Mouse (Mus musculus) ES-E14 (cell line): ENCODE results near the gene E130114P18Rik. TPM values are rescaled to one million over a fixed set of nuclear protein-coding genes. Genes with fewer than 3 reads are reported as not detected.

Source experiments
- DNase-seq: peaks from one replicate; pipeline ENCODE4 v3.0.0-alpha.2; 2013; ENCODE audit warnings: low read depth, low spot score
- H3K27ac ChIP-seq: 2 replicates; pipeline ENCODE4 v1.5.1; 2012; ENCODE audit warnings: low read depth, mild to moderate bottlenecking, low read length, moderate library complexity, mixed read lengths; ENCODE audit not compliant: poor library complexity, insufficient read depth, severe bottlenecking
- H3K36me3 ChIP-seq: 2 replicates; pipeline ENCODE4 v1.6.1; 2012; ENCODE audit warnings: mild to moderate bottlenecking, low read length, moderate library complexity, mixed read lengths; ENCODE audit not compliant: control insufficient read depth, poor library complexity, insufficient read depth, severe bottlenecking
- H3K4me1 ChIP-seq, 2 experiments: fragments of 150-350 bp in 1 of 2; sonication (generic) in 1 of 2; 2 replicates each; pipeline ENCODE4 v1.6.1; 2012; ENCODE audit warnings: low read length in 2 of 2, mild to moderate bottlenecking in 1 of 2, mixed read lengths in 1 of 2; ENCODE audit not compliant: control insufficient read depth in 2 of 2, insufficient read depth in 2 of 2, poor library complexity in 1 of 2
- H3K4me3 ChIP-seq, 2 experiments: fragments of 150-350 bp in 1 of 2; sonication (generic) in 1 of 2; 2 replicates each; pipeline ENCODE4 v1.5.1; 2012; ENCODE audit warnings: low read length in 2 of 2, low read depth in 1 of 2, mild to moderate bottlenecking in 1 of 2, mixed read lengths in 1 of 2; ENCODE audit not compliant: insufficient read depth in 1 of 2, poor library complexity in 1 of 2, severe bottlenecking in 1 of 2
- H3K9ac ChIP-seq: 2 replicates; pipeline ENCODE4 v1.6.1; 2012; ENCODE audit warnings: low read depth, mild to moderate bottlenecking, low read length, mixed read lengths; ENCODE audit not compliant: poor library complexity, insufficient read depth, severe bottlenecking
- H3K9me3 ChIP-seq: fragments of 150-350 bp; sonication (generic); 2 replicates; pipeline ENCODE4 v1.6.1; 2012; ENCODE audit warnings: low read depth, mild to moderate bottlenecking, low read length; ENCODE audit not compliant: control insufficient read depth, insufficient read depth
- CHD2 ChIP-seq: IDR thresholded peaks from 2 replicates; pipeline ENCODE4 v1.6.1; 2014; ENCODE audit warnings: mild to moderate bottlenecking, low read depth, low read length, inconsistent platforms
- HCFC1 ChIP-seq: IDR thresholded peaks from 2 replicates; pipeline ENCODE4 v1.6.1; 2012; ENCODE audit warnings: low read length, inconsistent platforms, borderline replicate concordance; ENCODE audit not compliant: insufficient read depth
- MAFK ChIP-seq: IDR thresholded peaks from 2 replicates; pipeline ENCODE4 v1.6.1; 2014; ENCODE audit warnings: mild to moderate bottlenecking, low read depth, low read length, inconsistent platforms; ENCODE audit not compliant: insufficient read depth
- ZC3H11A ChIP-seq: IDR thresholded peaks from 2 replicates; pipeline ENCODE4 v1.6.1; 2012; ENCODE audit warnings: low read depth, mild to moderate bottlenecking, inconsistent platforms, low read length, borderline replicate concordance
- ZNF384 ChIP-seq: IDR thresholded peaks from 2 replicates; pipeline ENCODE4 v1.6.1; 2012; ENCODE audit warnings: low read depth, low read length, inconsistent platforms
- in situ Hi-C, 2 experiments: fragments of 600-800 bp; cut with MboI; formaldehyde crosslinking; loops; one replicate each; pipeline ENCODE4 v1.15.1; 2025; ENCODE audit warnings: low sequenced_read_pairs in 2 of 2, inconsistent platforms in 1 of 2; ENCODE audit not compliant: unreplicated experiment in 2 of 2
- total RNA-seq: library from RNA; depleted of rRNA; stranded (reverse); fragments of 300-350 nt; gene quantifications from 2 replicates; pipeline ENCODE4 v1.2.3, GENCODE M21; 2012

E130114P18Rik gene
- total RNA-seq, 1 experiment = not detected

DNA sequence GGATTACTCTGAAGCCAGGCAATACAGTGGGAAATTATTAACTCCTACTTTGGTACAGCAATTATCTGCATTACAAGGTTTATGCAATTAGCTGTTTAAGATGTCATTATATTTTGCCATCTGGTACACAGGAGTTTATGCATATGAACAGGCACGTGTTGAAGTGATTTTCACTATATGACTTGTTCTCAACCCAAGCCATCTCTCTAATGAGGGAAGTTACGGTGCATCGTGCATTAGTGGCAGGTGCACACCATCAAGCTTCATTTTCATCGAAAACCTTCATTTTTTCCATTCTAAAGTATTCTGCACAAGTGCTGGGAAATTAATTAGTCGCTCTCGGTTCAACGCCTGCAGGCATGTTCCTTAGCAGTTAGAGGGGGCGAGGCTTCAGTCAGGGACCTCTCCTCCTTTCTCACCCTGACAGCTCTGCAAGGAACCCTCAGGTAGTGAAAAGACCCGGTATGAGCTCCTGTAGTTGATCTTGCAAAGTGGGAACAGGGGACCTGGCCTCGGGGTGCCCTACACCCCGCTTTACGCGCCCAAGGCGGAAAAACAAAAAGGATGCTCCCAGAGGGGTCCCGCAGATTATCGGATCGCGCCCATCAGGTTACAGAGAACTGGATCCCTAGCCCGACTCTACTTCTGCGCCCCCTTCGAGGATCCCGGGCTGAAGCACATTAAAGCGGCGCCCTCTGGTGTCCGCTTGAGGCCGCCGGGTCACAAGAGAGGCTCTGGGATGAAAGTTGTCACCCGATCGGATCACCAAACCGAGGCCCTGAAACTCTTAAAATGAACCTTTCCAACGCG lies 32.4 kb downstream of the E130114P18Rik start:
- Histone ChIP-seq H3K27ac (no peak overlapping the region), H3K9me3 (no peaks in the 10 kb centered on the region), H3K9ac (peak overlapping the region; percentile 15; the same call in 1 of the 2 replicates), H3K4me3 (peak overlapping the region; percentile 37 to 55), H3K4me1 (no peaks in the 10 kb centered on the region), H3K36me3 (no peaks in the 10 kb centered on the region)
- in situ Hi-C loops = loop anchor here in 1 of 2 experiments (10.0 kb wide), 1 partner anchor 181 kb away; no protein-coding TSS in a partner anchor
- TF ChIP-seq HCFC1 (no peak), ZC3H11A (peak; percentile 48)
- DNase-seq = no peak

GRCm38 (mm10) chr4:97743932-97744331 lies 33.9 kb downstream of the E130114P18Rik start:
- H3K4me1 ChIP-seq = no peaks in the 10 kb centered on the region
- no peaks in the 10 kb centered on the region for H3K36me3 ChIP-seq
- H3K27ac ChIP-seq = no peak overlapping the region
- H3K9ac ChIP-seq = no peak overlapping the region
- no peak for DNase-seq
- no peak for TF ChIP-seq HCFC1
- no peak for TF ChIP-seq CHD2
- TF ChIP-seq ZNF384 = no peak
- TF ChIP-seq MAFK = no peak
- TF ChIP-seq ZC3H11A = no peak
- in situ Hi-C loops = loop anchor here in 1 of 2 experiments (10.0 kb wide), 1 partner anchor 179 kb away; no protein-coding TSS in a partner anchor
- H3K4me3 ChIP-seq = no peak overlapping the region
- H3K9me3 ChIP-seq = no peaks in the 10 kb centered on the region

DNA sequence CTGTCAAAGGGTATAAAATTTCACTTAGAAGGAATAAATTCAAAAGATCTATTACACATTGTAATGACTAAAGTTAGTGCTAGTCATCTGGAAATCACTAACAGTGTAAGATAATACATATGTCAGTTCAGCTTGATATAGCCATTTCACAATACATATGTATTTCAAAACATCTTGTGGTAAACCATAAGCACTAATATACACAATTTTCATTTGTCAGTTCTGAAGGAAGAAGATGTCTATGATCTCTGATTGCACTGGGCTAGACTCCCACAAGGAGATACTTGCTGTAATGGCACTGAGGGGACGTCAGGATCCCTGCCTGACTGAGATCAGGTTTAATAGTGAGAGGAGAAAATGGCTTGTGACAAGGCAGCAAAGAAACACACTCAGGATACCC lies 44.5 kb downstream of the E130114P18Rik start:
- in situ Hi-C loops = no loop called here
- TF ChIP-seq HCFC1 (no peak), ZC3H11A (no peak), CHD2 (no peak), ZNF384 (no peak)
- no peaks in the 10 kb centered on the region for H3K4me1 ChIP-seq
- no peaks in the 10 kb centered on the region for H3K36me3 ChIP-seq
- no peak overlapping the region for H3K27ac ChIP-seq
- H3K4me3 ChIP-seq = no peak overlapping the region
- DNase-seq = no peak
- H3K9me3 ChIP-seq = no peaks in the 10 kb centered on the region
- no peak overlapping the region for H3K9ac ChIP-seq

GRCm38 (mm10) chr4:97730416-97730815 lies 47.5 kb downstream of the E130114P18Rik start:
- H3K27ac ChIP-seq = no peak overlapping the region
- no peaks in the 10 kb centered on the region for H3K4me1 ChIP-seq
- H3K9ac ChIP-seq = no peak overlapping the region
- DNase-seq = no peak
- H3K4me3 ChIP-seq = no peak overlapping the region
- no peaks in the 10 kb centered on the region for H3K36me3 ChIP-seq
- in situ Hi-C loops = no loop called here
- TF ChIP-seq MAFK (no peak), ZC3H11A (no peak), CHD2 (no peak), ZNF384 (no peak), HCFC1 (no peak)
- H3K9me3 ChIP-seq = no peaks in the 10 kb centered on the region
